Mouse (Mus musculus) myocyte (in vitro differentiated cells): ENCODE data around the gene Xxylt1.

Source experiments
- CEBPB ChIP-seq: IDR thresholded peaks from 2 replicates; pipeline ENCODE4 v1.6.1; 2011; ENCODE audit warnings: mild to moderate bottlenecking, moderate library complexity; ENCODE audit not compliant: poor library complexity, insufficient read depth, severe bottlenecking
- E2F4 ChIP-seq: IDR thresholded peaks from one replicate; pipeline ENCODE4 v1.6.1; 2011; ENCODE audit warnings: mild to moderate bottlenecking, control low read depth, moderate library complexity; ENCODE audit not compliant: insufficient read depth
- MAX ChIP-seq: IDR thresholded peaks from one replicate; pipeline ENCODE4 v1.6.1; 2011; ENCODE audit warnings: low read depth, mild to moderate bottlenecking, control low read depth
- MYOD1 ChIP-seq, 3 experiments: IDR thresholded peaks; one replicate each; pipeline ENCODE4 v1.6.1; 2011; ENCODE audit warnings: control low read depth in 2 of 3, low read depth in 2 of 3, mild to moderate bottlenecking in 2 of 3, moderate library complexity in 1 of 3; ENCODE audit not compliant: insufficient read length in 2 of 3, control insufficient read depth in 1 of 3
- POLR2A ChIP-seq: IDR thresholded peaks from one replicate; pipeline ENCODE4 v1.6.1; 2011; ENCODE audit warnings: low read depth, mild to moderate bottlenecking, control low read depth, moderate library complexity; ENCODE audit not compliant: insufficient read length
- POLR2AphosphoS2 ChIP-seq: IDR thresholded peaks from one replicate; pipeline ENCODE4 v1.6.1; 2011; ENCODE audit warnings: low read depth, control low read depth; ENCODE audit not compliant: insufficient read length
- REST ChIP-seq: IDR thresholded peaks from one replicate; pipeline ENCODE4 v1.6.1; 2011; ENCODE audit warnings: mild to moderate bottlenecking, control low read depth, moderate library complexity; ENCODE audit not compliant: insufficient read depth, insufficient read length
- SRF ChIP-seq: IDR thresholded peaks from one replicate; pipeline ENCODE4 v1.6.1; 2011; ENCODE audit warnings: low read depth; ENCODE audit not compliant: control insufficient read depth, insufficient read length
- TCF12 ChIP-seq: IDR thresholded peaks from one replicate; pipeline ENCODE4 v1.6.1; 2011; ENCODE audit warnings: mild to moderate bottlenecking, control low read depth; ENCODE audit not compliant: poor library complexity, insufficient read depth, severe bottlenecking
- USF1 ChIP-seq: IDR thresholded peaks from one replicate; pipeline ENCODE4 v1.6.1; 2011; ENCODE audit warnings: low read depth, mild to moderate bottlenecking, control low read depth, moderate library complexity

DNA sequence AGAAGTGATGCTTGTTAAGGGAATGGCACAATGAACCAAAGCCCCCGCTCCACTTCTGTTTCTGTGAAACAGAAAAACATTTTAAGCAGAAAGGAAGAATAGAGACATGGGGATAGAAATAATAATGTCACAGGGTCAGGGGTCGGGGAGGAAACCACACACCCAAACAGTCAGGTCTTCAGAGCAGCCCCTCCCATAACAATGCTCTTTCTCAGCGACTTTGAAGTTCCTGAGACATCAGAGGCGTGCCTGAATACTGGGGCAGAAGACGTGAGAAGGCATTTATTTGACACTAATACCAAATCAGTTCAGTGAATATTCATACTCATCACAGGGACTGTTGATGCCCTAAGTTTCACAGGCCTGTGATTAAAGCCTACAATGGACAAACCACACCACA is 36.0 kb downstream of the Xxylt1 start:
- TF ChIP-seq POLR2A (no peak), USF1 (no peak), CEBPB (no peak), MYOD1 (IDR thresholded peaks at IDR 0.05; ENCODE audit: control insufficient read depth in 1 of 3, insufficient read length in 2 of 3, low read depth in 2 of 3) (no peak), SRF (no peak), REST (no peak), POLR2AphosphoS2 (no peak), TCF12 (no peak), MAX (no peak), E2F4 (no peak)
